Mouse (Mus musculus) c-Kit-positive CD71-positive TER-119-negative erythroid progenitor cells, embryonic 14.5 days (primary cell): ENCODE results near the gene Exosc1.

Experiments used
- DNase-seq: peaks from one replicate; pipeline ENCODE4 v3.0.0-alpha.2; 2013; ENCODE audit warnings: low read depth

Exosc1 gene

GRCm38 (mm10) chr19:41913774-41914591 is 19.2 kb downstream of the Exosc1 start:
- no peak for DNase-seq

GRCm38 (mm10) chr19:41912121-41913080 is 20.8 kb downstream of the Exosc1 start:
- no peak for DNase-seq

GRCm38 (mm10) chr19:41911178-41912073 is 21.8 kb downstream of the Exosc1 start, which contains the start of gene Pgam1:
TSS of gene Pgam1 (plus strand) at chr19:41911923.
- peak; percentile 98 for DNase-seq

GRCm38 (mm10) chr19:41910396-41910795 is 22.8 kb downstream of the Exosc1 start:
- no peak for DNase-seq

GRCm38 (mm10) chr19:41908736-41909135 is 24.5 kb downstream of the Exosc1 start:
- DNase-seq = no peak

- no peak for DNase-seq
Measured at GRCm38 (mm10) chr19:41907079-41907760, 26.0 kb downstream of the Exosc1 start.

GRCm38 (mm10) chr19:41906311-41907078 is 26.7 kb downstream of the Exosc1 start:
- DNase-seq = no peak

- no peak for DNase-seq
Measured at GRCm38 (mm10) chr19:41905246-41905645, 28.0 kb downstream of the Exosc1 start.

- DNase-seq = no peak
Measured at GRCm38 (mm10) chr19:41902848-41903593, 30.2 kb downstream of the Exosc1 start.

- DNase-seq = no peak
Measured at GRCm38 (mm10) chr19:41901696-41902095, 31.5 kb downstream of the Exosc1 start.

- DNase-seq = no peak
Measured at GRCm38 (mm10) chr19:41900495-41901090, 32.6 kb downstream of the Exosc1 start.

GRCm38 (mm10) chr19:41898860-41899259 is 34.4 kb downstream of the Exosc1 start:
- DNase-seq = no peak

GRCm38 (mm10) chr19:41896319-41896711 is 36.9 kb downstream of the Exosc1 start:
- no peak for DNase-seq

GRCm38 (mm10) chr19:41895460-41896318 is 37.5 kb downstream of the Exosc1 start, which contains the start of gene Rrp12:
TSS of gene Rrp12 (minus strand) at chr19:41896173.
- DNase-seq = peak; percentile 91

GRCm38 (mm10) chr19:41894959-41895358 is 38.3 kb downstream of the Exosc1 start:
- DNase-seq = peak; percentile 75

GRCm38 (mm10) chr19:41888191-41888590 is 45.0 kb downstream of the Exosc1 start:
- DNase-seq = peak; percentile 82

GRCm38 (mm10) chr19:41883882-41884281 is 49.3 kb downstream of the Exosc1 start:
- no peak for DNase-seq

GRCm38 (mm10) chr19:41881842-41882241 is 51.4 kb downstream of the Exosc1 start:
- DNase-seq = no peak
